Mouse (Mus musculus) gastrocnemius, adult 8-10 months (tissue): ENCODE measurements around the gene Prrc2c. TPM values are rescaled to one million over a fixed set of nuclear protein-coding genes. Genes with fewer than 3 reads are reported as not detected.
A peak's percentile ranks its signal among the peaks of the same experiment; 100 is the strongest.
"Not testable (repeated sequence)": the region's sequence is repeated elsewhere in the genome, so short reads cannot be mapped to it uniquely, and the experiment has no call there.

Source experiments
- DNase-seq, 2 experiments: peaks; one replicate each; pipeline ENCODE4 v3.0.0; 2022; ENCODE audit warnings: low spot score in 2 of 2
- total RNA-seq, 4 experiments: library from RNA; stranded (reverse); gene quantifications; 2 replicates each; pipeline ENCODE4 v1.2.4; 2022

Gene Prrc2c
- total RNA-seq, 4 experiments from 2014 or later = 43.7 to 48.2 (median 44.1) TPM

GRCm38 (mm10) chr1:162693721-162694120 lies 46.6 kb downstream of the Prrc2c start:
- no peak for DNase-seq

GRCm38 (mm10) chr1:162665486-162666174 lies 74.7 kb downstream of the Prrc2c start:
- DNase-seq = no peak

GRCm38 (mm10) chr1:162664826-162665475 lies 75.4 kb downstream of the Prrc2c start:
- peak; percentile 31 to 40 for DNase-seq

- DNase-seq = peak; percentile 29 to 59
Observed at GRCm38 (mm10) chr1:162660276-162660860, 80.0 kb downstream of the Prrc2c start.

GRCm38 (mm10) chr1:162658119-162658518 lies 82.2 kb downstream of the Prrc2c start, which contains the start of gene Myocos:
TSS of gene Myocos (minus strand) at chr1:162658219.
- DNase-seq = no peak

GRCm38 (mm10) chr1:162648416-162648815 lies 91.9 kb downstream of the Prrc2c start:
- DNase-seq = no peak

GRCm38 (mm10) chr1:162646083-162646686 lies 94.2 kb downstream of the Prrc2c start:
- no peak for DNase-seq

GRCm38 (mm10) chr1:162643752-162644151 lies 96.6 kb downstream of the Prrc2c start:
- peak; percentile 89 to 92 for DNase-seq

GRCm38 (mm10) chr1:162642591-162642990 lies 97.8 kb downstream of the Prrc2c start:
- no peak for DNase-seq

- DNase-seq = no peak
Observed at GRCm38 (mm10) chr1:162639861-162640260, 100.5 kb downstream of the Prrc2c start.

GRCm38 (mm10) chr1:162639051-162639750 lies 101.2 kb downstream of the Prrc2c start, which contains the start of gene Myoc:
TSS of gene Myoc (plus strand) at chr1:162639155.
- DNase-seq = peak in 1 of 2 experiments; percentile 39

GRCm38 (mm10) chr1:162638535-162638934 lies 101.8 kb downstream of the Prrc2c start:
- DNase-seq = no peak

GRCm38 (mm10) chr1:162636516-162636915 lies 103.8 kb downstream of the Prrc2c start:
- DNase-seq = no peak

GRCm38 (mm10) chr1:162635291-162635931 lies 104.9 kb downstream of the Prrc2c start:
- peak; percentile 40 to 66 for DNase-seq

- not testable (repeated sequence) for DNase-seq
Observed at GRCm38 (mm10) chr1:162628326-162628725, 112.0 kb downstream of the Prrc2c start.

GRCm38 (mm10) chr1:162627821-162628220 lies 112.5 kb downstream of the Prrc2c start:
- DNase-seq = not testable (repeated sequence)

GRCm38 (mm10) chr1:162625229-162625628 lies 115.1 kb downstream of the Prrc2c start:
- no peak for DNase-seq

GRCm38 (mm10) chr1:162623895-162624294 lies 116.5 kb downstream of the Prrc2c start:
- no peak for DNase-seq
